19 mouse cellular contexts compared by ENCODE assay signal in genomic region chr5:53438268-53438667, GRCm38 (mm10). TPM values are rescaled to one million over a fixed set of nuclear protein-coding genes. Genes with fewer than 3 reads are reported as not detected.
A peak's percentile ranks its signal among the peaks of the same experiment; 100 is the strongest.
DNase-seq lines count a peak whose midpoint lies in the region; ATAC-seq lines count a peak whose summit lies in the region.
"Had no signal": no experiment of that assay in that cellular context is flagged by ENCODE, and none has a peak within 500 bp of the region (broad histone marks: within the 10 kb centered on the region; RNA-seq: fewer than 3 reads in every experiment).

No protein-coding gene starts in this region.

- DNase-seq in lung, adult 18-20 months: no peak
- DNase-seq in kidney, postnatal 10 days: no peak
- DNase-seq in thymus, postnatal 10 days (ENCODE audit: low spot score in 2 of 2): no peak
- DNase-seq: adrenal gland, postnatal 25 days; cerebellum, adult 11 months; cerebellum, adult 8-10 months; cerebellum, postnatal 14 days; gastrocnemius, postnatal 36 days; heart, postnatal 10 days; heart, postnatal 4 days had no signal

- 10% methylated on average over 3 of the region's 3 CpGs for WGBS in lung, embryonic 15.5 days
- 27% methylated on average over 3 of the region's 3 CpGs for WGBS in intestine, embryonic 15.5 days
- WGBS in stomach, embryonic 15.5 days: 16% methylated on average over 3 of the region's 3 CpGs
- WGBS in kidney, embryonic 15.5 days: 80% methylated on average over 3 of the region's 3 CpGs

- H3K4me1 ChIP-seq in lung, embryonic 15.5 days: peaks cover 17% of the 10 kb centered on the region; the same call in 1 of the 2 replicates
- peaks cover 3% of the 10 kb centered on the region; the same call in 1 of the 2 replicates for H3K4me1 ChIP-seq in intestine, embryonic 15.5 days (replicated peaks)
- H3K4me1 ChIP-seq in stomach, embryonic 15.5 days: no peaks in the 10 kb centered on the region
- H3K4me1 ChIP-seq in kidney, embryonic 15.5 days: no peaks in the 10 kb centered on the region
- H3K4me1 ChIP-seq: embryonic facial prominence, embryonic 12.5 days; forebrain, embryonic 15.5 days; heart, embryonic 10.5 days; hindbrain, embryonic 12.5 days had no signal

- H3K9ac ChIP-seq in lung, embryonic 15.5 days: no peak overlapping the region
- H3K9ac ChIP-seq in intestine, embryonic 15.5 days: no peak overlapping the region
- H3K9ac ChIP-seq in stomach, embryonic 15.5 days: no peak overlapping the region
- H3K9ac ChIP-seq in kidney, embryonic 15.5 days: no peak overlapping the region
- H3K9ac ChIP-seq: embryonic facial prominence, embryonic 12.5 days; forebrain, embryonic 15.5 days; hindbrain, embryonic 12.5 days had no signal

- H3K27ac ChIP-seq in lung, embryonic 15.5 days: no peak overlapping the region
- H3K27ac ChIP-seq in intestine, embryonic 15.5 days: no peak overlapping the region
- H3K27ac ChIP-seq in stomach, embryonic 15.5 days: peak overlapping the region; percentile 61
- H3K27ac ChIP-seq in kidney, embryonic 15.5 days: no peak overlapping the region
- H3K27ac ChIP-seq: embryonic facial prominence, embryonic 12.5 days; forebrain, embryonic 15.5 days; heart, embryonic 10.5 days; hindbrain, embryonic 12.5 days had no signal

- H3K4me2 ChIP-seq in lung, embryonic 15.5 days: no peak overlapping the region
- no peak overlapping the region for H3K4me2 ChIP-seq in intestine, embryonic 15.5 days (replicated peaks)
- H3K4me2 ChIP-seq in stomach, embryonic 15.5 days: no peak overlapping the region
- H3K4me2 ChIP-seq in kidney, embryonic 15.5 days: no peak overlapping the region
- H3K4me2 ChIP-seq: embryonic facial prominence, embryonic 12.5 days; forebrain, embryonic 15.5 days; hindbrain, embryonic 12.5 days had no signal

- ATAC-seq in lung, embryonic 15.5 days (ENCODE audit: borderline replicate concordance, extremely low read depth, low FRiP score, low TSS enrichment): peak; percentile 56; the same call in 1 of the 2 replicates
- ATAC-seq in intestine, embryonic 15.5 days: peak; percentile 87
- ATAC-seq in stomach, embryonic 15.5 days (ENCODE audit: insufficient read depth, low FRiP score, low read depth): peak; percentile 65; the same call in 1 of the 2 replicates
- ATAC-seq in kidney, embryonic 15.5 days (replicated peaks; ENCODE audit: low FRiP score): no peak
- ATAC-seq: forebrain, embryonic 15.5 days had no signal

- H3K9me3 ChIP-seq in lung, embryonic 15.5 days: no peaks in the 10 kb centered on the region
- no peaks in the 10 kb centered on the region for H3K9me3 ChIP-seq in intestine, embryonic 15.5 days
- no peaks in the 10 kb centered on the region for H3K9me3 ChIP-seq in stomach, embryonic 15.5 days
- no peaks in the 10 kb centered on the region for H3K9me3 ChIP-seq in kidney, embryonic 15.5 days (replicated peaks)
- H3K9me3 ChIP-seq: embryonic facial prominence, embryonic 12.5 days; forebrain, embryonic 15.5 days; heart, embryonic 10.5 days; hindbrain, embryonic 12.5 days had no signal

- H3K27me3 ChIP-seq in lung, embryonic 15.5 days: no peaks in the 10 kb centered on the region
- no peaks in the 10 kb centered on the region for H3K27me3 ChIP-seq in intestine, embryonic 15.5 days (replicated peaks)
- H3K27me3 ChIP-seq in stomach, embryonic 15.5 days (replicated peaks): no peaks in the 10 kb centered on the region
- H3K27me3 ChIP-seq in kidney, embryonic 15.5 days: no peaks in the 10 kb centered on the region
- H3K27me3 ChIP-seq: CH12.LX; embryonic facial prominence, embryonic 12.5 days; forebrain, embryonic 15.5 days; hindbrain, embryonic 12.5 days had no signal

- H3K4me3 ChIP-seq in lung, embryonic 15.5 days: no peak overlapping the region
- no peak overlapping the region for H3K4me3 ChIP-seq in intestine, embryonic 15.5 days (replicated peaks)
- H3K4me3 ChIP-seq in stomach, embryonic 15.5 days (replicated peaks): no peak overlapping the region
- no peak overlapping the region for H3K4me3 ChIP-seq in kidney, embryonic 15.5 days (replicated peaks)
- H3K4me3 ChIP-seq: embryonic facial prominence, embryonic 12.5 days; forebrain, embryonic 15.5 days; heart, embryonic 10.5 days; hindbrain, embryonic 12.5 days had no signal

- H3K36me3 ChIP-seq in lung, embryonic 15.5 days: no peaks in the 10 kb centered on the region
- no peaks in the 10 kb centered on the region for H3K36me3 ChIP-seq in intestine, embryonic 15.5 days
- no peaks in the 10 kb centered on the region for H3K36me3 ChIP-seq in stomach, embryonic 15.5 days
- H3K36me3 ChIP-seq in kidney, embryonic 15.5 days: no peaks in the 10 kb centered on the region
- H3K36me3 ChIP-seq: embryonic facial prominence, embryonic 12.5 days; forebrain, embryonic 15.5 days; heart, embryonic 10.5 days; hindbrain, embryonic 12.5 days had no signal

RNA-seq across cellular contexts. Expression of gene Rbpj, which starts 27.7 kb away (rescaled TPM):
- polyA plus RNA-seq in lung, embryonic 15.5 days (2015; fragmentation: Nextera tagmentation; extraction: Ambion mirVana): 38.2 and 40.2 TPM in 2 replicates
- 24.6 and 27.9 TPM in 2 replicates for polyA plus RNA-seq in intestine, embryonic 15.5 days (2015; fragmentation: Nextera tagmentation; extraction: Ambion mirVana)
- polyA plus RNA-seq in stomach, embryonic 15.5 days (2015; fragmentation: Nextera tagmentation; extraction: Ambion mirVana): 26.9 and 28.8 TPM in 2 replicates
- 33.1 and 36.7 TPM in 2 replicates for polyA plus RNA-seq in kidney, embryonic 15.5 days (2015; fragmentation: Nextera tagmentation; extraction: Ambion mirVana)
